Mouse (Mus musculus): ENCODE measurements around the gene Tnpo1. TPM values are rescaled to one million over a fixed set of nuclear protein-coding genes. Genes with fewer than 3 reads are reported as not detected.

Tnpo1 gene
- polyA plus RNA-seq, 1 experiment = 69.2 TPM

DNA sequence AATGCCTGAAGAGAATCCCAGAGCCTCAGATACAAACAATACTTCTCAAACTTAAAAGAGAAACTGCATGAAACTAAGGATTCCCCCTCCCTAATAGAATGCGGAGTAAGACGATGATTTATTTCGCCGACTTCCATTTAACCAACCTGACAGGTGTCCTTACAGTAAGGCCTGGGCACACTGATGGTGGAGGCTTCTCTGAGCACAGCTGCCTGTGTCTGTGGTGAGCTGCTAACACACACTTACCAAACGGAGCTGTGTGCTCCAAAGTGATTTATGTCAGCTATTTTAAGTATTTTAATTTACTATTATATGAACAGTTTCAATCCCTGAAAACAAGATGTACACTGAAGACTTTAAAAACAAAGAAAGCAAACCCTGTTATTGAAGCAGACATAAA lies 42.4 kb downstream of the Tnpo1 start:
- TF ChIP-seq POLR2A (IDR thresholded peaks at IDR 0.05; ENCODE audit: borderline replicate concordance, extremely low read depth, insufficient read depth, insufficient read length, poor library complexity, severe bottlenecking) (no peak), CTCF (IDR thresholded peaks at IDR 0.05; ENCODE audit: borderline replicate concordance, extremely low read depth, insufficient read depth, insufficient read length) (no peak)
- DNase-seq (ENCODE audit: low read depth) = no peak

DNA sequence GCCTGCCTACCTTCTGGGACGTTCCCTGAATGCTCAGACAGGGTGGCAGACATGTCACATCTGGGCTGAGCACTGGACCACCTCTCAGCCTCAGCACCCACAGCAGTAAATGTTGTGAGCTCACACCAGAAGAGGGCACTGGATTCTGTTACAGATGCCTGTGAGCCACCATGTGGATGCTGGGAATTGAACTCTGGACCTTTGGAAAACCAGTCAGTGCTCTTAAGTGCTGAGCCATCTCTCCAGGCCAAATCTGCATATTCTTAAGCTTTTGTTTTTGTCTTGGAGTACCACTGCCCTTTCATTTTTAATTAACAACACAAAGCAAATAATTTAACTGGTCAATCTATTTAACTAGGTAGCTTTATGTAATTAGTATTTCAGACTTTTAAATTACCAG lies 44.2 kb downstream of the Tnpo1 start:
- TF ChIP-seq CTCF (IDR thresholded peaks at IDR 0.05; ENCODE audit: borderline replicate concordance, extremely low read depth, insufficient read depth, insufficient read length) = no peak
- no peak for DNase-seq (ENCODE audit: low read depth)

DNA sequence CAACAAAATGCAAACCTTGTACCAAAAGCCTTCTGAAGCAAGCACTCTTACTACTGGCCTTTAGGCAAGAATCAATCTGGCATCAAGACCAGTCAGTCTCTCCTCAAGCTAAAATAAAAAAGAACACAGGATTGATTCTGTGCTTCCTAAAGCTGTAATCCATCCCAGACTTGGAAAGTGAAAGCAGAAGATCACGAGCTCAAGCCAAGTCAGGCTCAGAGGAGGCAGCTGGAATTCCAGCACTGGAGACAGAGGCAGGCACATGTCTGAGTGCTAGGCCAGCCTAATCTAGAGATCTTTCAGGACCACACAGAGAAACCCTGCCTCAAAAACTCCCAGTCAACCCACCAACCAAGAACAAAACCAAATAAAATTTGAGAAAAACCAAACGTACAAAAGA lies 45.8 kb downstream of the Tnpo1 start:
- TF ChIP-seq CTCF (IDR thresholded peaks at IDR 0.05; ENCODE audit: borderline replicate concordance, extremely low read depth, insufficient read depth, insufficient read length) (no peak), POLR2A (IDR thresholded peaks at IDR 0.05; ENCODE audit: borderline replicate concordance, extremely low read depth, insufficient read depth, insufficient read length, poor library complexity, severe bottlenecking) (no peak)
- DNase-seq (ENCODE audit: low read depth) = no peak

DNA sequence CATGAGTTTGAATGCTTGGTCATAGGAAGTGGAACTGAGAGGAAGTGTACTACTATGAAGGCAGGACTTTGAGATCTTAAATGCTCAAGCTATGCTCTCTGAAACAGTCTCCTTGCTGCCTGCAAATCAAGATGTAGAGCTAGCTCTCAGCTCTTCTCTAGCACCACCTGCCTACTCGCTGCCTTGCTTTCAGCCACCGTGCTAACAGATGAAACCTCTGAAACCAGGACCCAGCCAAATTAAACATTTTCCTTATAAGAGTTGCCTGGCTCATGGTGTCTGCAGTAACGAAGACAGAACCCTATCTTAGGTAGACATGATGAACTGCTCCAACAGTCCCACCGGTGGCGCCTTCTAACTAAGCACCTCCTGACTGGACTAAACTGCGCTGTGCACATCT lies 46.8 kb downstream of the Tnpo1 start:
- TF ChIP-seq POLR2A (IDR thresholded peaks at IDR 0.05; ENCODE audit: borderline replicate concordance, extremely low read depth, insufficient read depth, insufficient read length, poor library complexity, severe bottlenecking) = no peak
- TF ChIP-seq CTCF (IDR thresholded peaks at IDR 0.05; ENCODE audit: borderline replicate concordance, extremely low read depth, insufficient read depth, insufficient read length) = no peak
- no peak for DNase-seq (ENCODE audit: low read depth)

DNA sequence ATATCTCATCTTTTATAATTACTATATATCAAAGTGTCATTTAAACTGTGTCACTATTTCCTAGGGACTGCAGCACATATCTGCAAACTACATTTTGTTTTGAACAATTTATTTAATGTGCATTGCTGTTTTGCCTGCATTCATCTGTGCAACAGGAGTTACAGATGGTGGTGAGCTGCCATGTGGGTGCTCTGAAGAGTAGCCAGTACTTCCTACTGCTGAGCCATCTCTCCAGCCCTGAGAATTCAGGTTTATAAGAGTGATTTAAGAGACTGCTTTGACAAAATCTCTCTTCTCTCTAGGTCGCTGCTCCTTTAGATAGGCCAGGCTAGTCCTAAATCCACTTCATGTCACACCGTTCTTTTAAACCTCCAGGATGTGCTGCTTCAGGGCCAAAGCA lies 49.0 kb downstream of the Tnpo1 start:
- TF ChIP-seq POLR2A (IDR thresholded peaks at IDR 0.05; ENCODE audit: borderline replicate concordance, extremely low read depth, insufficient read depth, insufficient read length, poor library complexity, severe bottlenecking) (no peak), CTCF (IDR thresholded peaks at IDR 0.05; ENCODE audit: borderline replicate concordance, extremely low read depth, insufficient read depth, insufficient read length) (no peak)
- no peak for DNase-seq (ENCODE audit: low read depth)

DNA sequence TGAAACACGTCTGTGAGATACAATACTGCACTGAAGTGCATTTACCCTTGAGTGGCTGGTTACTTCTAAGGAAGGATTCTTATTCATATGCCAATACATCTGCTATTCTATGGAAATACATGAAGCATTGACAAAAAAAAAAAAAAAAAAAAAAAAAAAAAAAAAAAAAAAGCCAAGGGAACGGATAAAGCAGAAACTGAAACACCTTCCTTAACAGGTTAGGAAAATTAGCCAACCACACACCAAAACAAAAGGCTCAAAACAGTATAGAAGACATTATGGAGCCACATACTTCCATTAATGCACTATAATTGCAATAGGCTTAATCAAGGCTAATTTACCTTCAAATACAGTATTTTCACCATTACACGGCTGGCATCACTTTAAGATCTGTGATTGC lies 51.5 kb downstream of the Tnpo1 start:
- TF ChIP-seq CTCF (IDR thresholded peaks at IDR 0.05; ENCODE audit: borderline replicate concordance, extremely low read depth, insufficient read depth, insufficient read length) (no peak), POLR2A (IDR thresholded peaks at IDR 0.05; ENCODE audit: borderline replicate concordance, extremely low read depth, insufficient read depth, insufficient read length, poor library complexity, severe bottlenecking) (no peak)
- DNase-seq (ENCODE audit: low read depth) = no peak

DNA sequence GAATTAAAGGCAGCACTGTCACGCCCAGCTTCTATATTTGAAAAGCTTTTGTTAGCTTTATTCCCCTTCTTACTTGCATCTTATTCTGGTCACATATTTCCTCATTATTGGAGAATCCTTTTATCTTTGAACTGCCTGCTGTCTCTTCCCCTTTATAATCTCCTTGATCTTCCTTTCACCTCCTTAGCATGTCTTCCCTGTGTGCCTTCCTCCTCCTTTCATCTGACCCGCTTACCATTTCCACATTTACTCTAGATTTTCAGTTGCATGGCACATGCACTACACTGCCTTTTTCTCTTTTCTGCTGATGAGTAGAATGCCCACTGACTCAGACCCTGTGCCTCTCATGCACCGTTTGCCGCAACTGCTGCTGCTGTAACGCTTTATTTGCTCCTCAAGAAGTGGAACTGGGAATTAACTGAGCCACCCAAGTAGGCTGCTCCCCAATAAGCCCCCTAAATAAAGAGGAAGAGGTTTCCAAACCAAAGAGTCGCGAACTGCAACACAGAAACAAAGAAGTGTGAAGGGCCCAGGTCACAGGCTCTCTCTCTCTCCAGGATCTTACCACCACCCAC lies 53.8 kb downstream of the Tnpo1 start:
- no peak for TF ChIP-seq POLR2A (IDR thresholded peaks at IDR 0.05; ENCODE audit: borderline replicate concordance, extremely low read depth, insufficient read depth, insufficient read length, poor library complexity, severe bottlenecking)
- TF ChIP-seq CTCF (IDR thresholded peaks at IDR 0.05; ENCODE audit: borderline replicate concordance, extremely low read depth, insufficient read depth, insufficient read length) = no peak
- DNase-seq (ENCODE audit: low read depth) = peak; percentile 52

DNA sequence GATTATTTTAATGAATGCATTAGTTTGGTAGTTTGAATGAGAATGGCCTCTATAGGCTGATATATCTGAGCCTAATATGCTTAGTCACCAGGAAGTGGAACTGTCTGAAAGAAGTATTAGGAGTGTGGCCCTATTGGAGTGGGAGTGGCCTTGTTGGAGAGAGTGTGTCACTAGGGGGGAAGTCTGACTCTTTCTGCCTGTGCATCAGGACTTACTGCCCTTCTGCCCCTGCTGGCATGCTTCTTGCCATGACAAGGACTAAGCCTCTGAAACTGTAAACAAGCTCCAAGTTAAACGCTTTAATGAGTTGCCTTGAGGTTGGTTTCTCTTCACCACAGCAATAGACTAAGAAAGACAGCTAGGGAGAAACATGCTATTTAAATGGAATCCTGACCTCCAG lies 54.9 kb downstream of the Tnpo1 start:
- TF ChIP-seq POLR2A (IDR thresholded peaks at IDR 0.05; ENCODE audit: borderline replicate concordance, extremely low read depth, insufficient read depth, insufficient read length, poor library complexity, severe bottlenecking) (no peak), CTCF (IDR thresholded peaks at IDR 0.05; ENCODE audit: borderline replicate concordance, extremely low read depth, insufficient read depth, insufficient read length) (no peak)
- DNase-seq (ENCODE audit: low read depth) = no peak

DNA sequence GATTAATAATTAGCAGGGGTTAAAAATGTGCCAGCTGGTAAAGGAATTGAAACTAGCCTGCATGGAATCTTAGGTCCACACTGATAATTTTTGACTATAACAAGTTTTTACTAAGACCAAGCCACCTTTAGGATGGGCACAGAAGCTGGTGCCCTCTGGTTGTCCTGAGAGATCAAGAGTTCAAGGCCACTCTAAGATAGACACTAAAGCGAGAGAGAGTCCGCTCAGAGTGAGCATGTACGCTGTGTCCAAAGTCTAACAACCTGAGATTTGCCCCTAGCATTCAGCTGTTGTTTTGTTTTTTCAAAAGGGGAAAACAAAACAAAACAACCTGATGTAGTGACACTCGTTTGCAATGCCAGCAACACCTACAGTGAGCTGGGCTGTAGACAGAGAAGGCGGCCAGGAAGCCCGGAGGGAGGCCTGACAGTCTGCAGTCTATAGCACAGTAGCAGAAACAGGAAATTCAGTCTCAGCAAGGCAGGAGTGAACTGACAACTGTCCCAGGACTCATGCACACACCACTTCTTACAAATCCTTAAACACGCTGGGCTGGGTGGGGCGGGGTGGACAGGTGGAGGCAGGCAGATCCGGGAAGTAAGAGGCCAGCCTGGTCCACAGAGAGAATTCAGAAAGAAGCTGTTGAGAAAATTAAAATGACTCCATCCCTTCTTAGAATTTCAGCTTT lies 57.8 kb downstream of the Tnpo1 start:
- no peak for DNase-seq (ENCODE audit: low read depth)
- TF ChIP-seq POLR2A (IDR thresholded peaks at IDR 0.05; ENCODE audit: borderline replicate concordance, extremely low read depth, insufficient read depth, insufficient read length, poor library complexity, severe bottlenecking) (no peak), CTCF (IDR thresholded peaks at IDR 0.05; ENCODE audit: borderline replicate concordance, extremely low read depth, insufficient read depth, insufficient read length) (no peak)

DNA sequence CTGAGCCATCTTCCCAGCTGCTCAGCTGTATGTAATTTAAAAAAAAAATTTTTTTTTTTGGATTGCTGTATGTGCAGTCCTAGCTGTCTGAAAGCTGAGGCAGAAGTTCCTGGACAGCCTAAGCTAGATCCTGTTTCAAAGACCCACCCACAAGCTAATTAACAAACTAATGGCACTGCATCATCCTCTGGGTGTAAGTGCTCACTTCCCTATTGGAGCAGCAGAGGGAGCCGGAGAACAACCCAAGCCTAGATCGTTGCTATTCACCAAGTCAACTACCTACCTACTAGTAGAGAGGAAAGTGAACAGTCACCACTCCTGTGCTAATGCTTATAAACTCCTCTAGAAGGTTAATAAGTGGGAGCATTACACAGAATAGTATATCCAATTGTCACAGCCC lies 58.4 kb downstream of the Tnpo1 start:
- DNase-seq (ENCODE audit: low read depth) = peak; percentile 79
- TF ChIP-seq CTCF (IDR thresholded peaks at IDR 0.05; ENCODE audit: borderline replicate concordance, extremely low read depth, insufficient read depth, insufficient read length) (peak; percentile 70; the same call in 1 of the 2 replicates), POLR2A (IDR thresholded peaks at IDR 0.05; ENCODE audit: borderline replicate concordance, extremely low read depth, insufficient read depth, insufficient read length, poor library complexity, severe bottlenecking) (no peak)

DNA sequence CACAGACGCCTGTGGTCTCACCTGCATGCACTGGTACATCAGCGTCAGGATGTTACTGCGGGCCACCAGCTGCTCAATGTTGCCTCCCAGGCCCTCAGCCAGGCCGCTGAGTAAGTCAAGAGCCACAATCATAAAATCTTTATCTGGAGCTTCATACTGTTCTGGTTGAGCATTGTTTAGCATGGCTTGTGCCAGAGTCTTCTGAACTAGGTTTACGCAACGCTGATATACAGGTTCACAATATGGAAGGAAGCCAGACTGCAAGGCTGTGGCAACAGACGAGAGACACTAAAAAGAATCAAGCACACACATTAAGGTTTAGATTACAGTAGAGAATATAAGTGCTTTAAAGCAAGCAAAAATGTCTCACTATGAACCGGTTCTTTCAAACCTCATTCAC lies 70.9 kb downstream of the Tnpo1 start:
- TF ChIP-seq POLR2A (IDR thresholded peaks at IDR 0.05; ENCODE audit: borderline replicate concordance, extremely low read depth, insufficient read depth, insufficient read length, poor library complexity, severe bottlenecking) (no peak), CTCF (IDR thresholded peaks at IDR 0.05; ENCODE audit: borderline replicate concordance, extremely low read depth, insufficient read depth, insufficient read length) (no peak)
- DNase-seq (ENCODE audit: low read depth) = no peak

DNA sequence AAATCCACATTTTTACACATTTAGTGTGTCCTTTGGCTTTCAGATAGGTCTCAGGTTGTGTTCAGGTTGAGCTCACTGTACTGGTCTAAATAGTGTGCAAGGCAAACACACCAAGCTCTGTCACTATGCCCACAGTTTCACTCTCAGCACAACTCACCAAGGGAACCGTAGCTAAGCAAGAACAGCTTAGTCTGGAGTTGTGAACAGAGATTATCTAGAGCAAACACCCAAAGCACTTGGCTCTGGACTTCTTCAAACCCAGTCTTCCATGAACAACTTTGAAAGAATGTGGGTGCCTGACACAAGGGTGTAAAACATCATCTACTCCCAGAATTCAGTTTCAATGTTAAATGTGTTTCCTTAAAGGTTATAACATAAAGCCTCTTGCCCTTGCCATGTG lies 80.4 kb downstream of the Tnpo1 start:
- TF ChIP-seq POLR2A (IDR thresholded peaks at IDR 0.05; ENCODE audit: borderline replicate concordance, extremely low read depth, insufficient read depth, insufficient read length, poor library complexity, severe bottlenecking) (no peak), CTCF (IDR thresholded peaks at IDR 0.05; ENCODE audit: borderline replicate concordance, extremely low read depth, insufficient read depth, insufficient read length) (no peak)

More for the DNA sequence above, 80.4 kb downstream of the Tnpo1 start:
- no peak for DNase-seq (ENCODE audit: low read depth)
